Mouse (Mus musculus): ENCODE results near the gene St7. TPM values are rescaled to one million over a fixed set of nuclear protein-coding genes. Genes with fewer than 3 reads are reported as not detected.
A peak's percentile ranks its signal among the peaks of the same experiment; 100 is the strongest.
"Not testable (repeated sequence)": the region's sequence is repeated elsewhere in the genome, so short reads cannot be mapped to it uniquely, and the experiment has no call there.

The St7 gene
- 43.7 and 56.2 TPM in 2 replicates for total RNA-seq (2017)

GRCm38 (mm10) chr6:17692647-17693046 is at the start of gene St7:
Gene St7, plus strand, starts transcription at chr6:17692933.
- ATAC-seq (replicated peaks; ENCODE audit: low read depth, poor library complexity, severe bottlenecking): no peak

- ATAC-seq (replicated peaks; ENCODE audit: low read depth, poor library complexity, severe bottlenecking): peak; percentile 50
These were observed 46.6 kb upstream of the St7 start for GRCm38 (mm10) chr6:17646107-17646506.

GRCm38 (mm10) chr6:17652132-17652531 is 40.6 kb upstream of the St7 start:
- peak; percentile 13; the same call in 1 of the 2 replicates for ATAC-seq (replicated peaks; ENCODE audit: low read depth, poor library complexity, severe bottlenecking)

- ATAC-seq (replicated peaks; ENCODE audit: low read depth, poor library complexity, severe bottlenecking): peak; percentile 87
These were observed 37.7 kb upstream of the St7 start for GRCm38 (mm10) chr6:17655080-17655479.

GRCm38 (mm10) chr6:17657308-17657707 is 35.4 kb upstream of the St7 start:
- ATAC-seq (replicated peaks; ENCODE audit: low read depth, poor library complexity, severe bottlenecking): no peak

- no peak for ATAC-seq (replicated peaks; ENCODE audit: low read depth, poor library complexity, severe bottlenecking)
These were observed 27.4 kb upstream of the St7 start for GRCm38 (mm10) chr6:17665348-17665747.

- ATAC-seq (replicated peaks; ENCODE audit: low read depth, poor library complexity, severe bottlenecking): no peak
These were observed 26.7 kb upstream of the St7 start for GRCm38 (mm10) chr6:17666024-17666423.

GRCm38 (mm10) chr6:17667813-17668212 is 24.9 kb upstream of the St7 start:
- ATAC-seq (replicated peaks; ENCODE audit: low read depth, poor library complexity, severe bottlenecking): 0 out of 2 replicates have a peak, but pooled peaks have one; percentile 16

- no peak for ATAC-seq (replicated peaks; ENCODE audit: low read depth, poor library complexity, severe bottlenecking)
These were observed 24.4 kb upstream of the St7 start for GRCm38 (mm10) chr6:17668334-17668733.

- no peak for ATAC-seq (replicated peaks; ENCODE audit: low read depth, poor library complexity, severe bottlenecking)
These were observed 22.9 kb upstream of the St7 start for GRCm38 (mm10) chr6:17669826-17670225.

- ATAC-seq (replicated peaks; ENCODE audit: low read depth, poor library complexity, severe bottlenecking): peak; percentile 91
These were observed 17.5 kb upstream of the St7 start for GRCm38 (mm10) chr6:17675019-17675756.

- no peak for ATAC-seq (replicated peaks; ENCODE audit: low read depth, poor library complexity, severe bottlenecking)
These were observed 15.7 kb upstream of the St7 start for GRCm38 (mm10) chr6:17677008-17677407.

- ATAC-seq (replicated peaks; ENCODE audit: low read depth, poor library complexity, severe bottlenecking): peak; percentile 72
These were observed 12.3 kb upstream of the St7 start for GRCm38 (mm10) chr6:17680266-17680925.

GRCm38 (mm10) chr6:17681810-17682209 is 10.9 kb upstream of the St7 start:
- ATAC-seq (replicated peaks; ENCODE audit: low read depth, poor library complexity, severe bottlenecking): peak; percentile 3; the same call in 1 of the 2 replicates

GRCm38 (mm10) chr6:17688676-17689075 is 4.1 kb upstream of the St7 start:
- ATAC-seq (replicated peaks; ENCODE audit: low read depth, poor library complexity, severe bottlenecking): peak; percentile 66

GRCm38 (mm10) chr6:17693726-17694549 is 1.2 kb downstream of the St7 start:
- peak; percentile 66 for ATAC-seq (replicated peaks; ENCODE audit: low read depth, poor library complexity, severe bottlenecking)

GRCm38 (mm10) chr6:17694550-17694951 is 1.8 kb downstream of the St7 start:
- peak; percentile 80 for ATAC-seq (replicated peaks; ENCODE audit: low read depth, poor library complexity, severe bottlenecking)

- ATAC-seq (replicated peaks; ENCODE audit: low read depth, poor library complexity, severe bottlenecking): peak; percentile 47
These were observed 3.6 kb downstream of the St7 start for GRCm38 (mm10) chr6:17696321-17696734.

GRCm38 (mm10) chr6:17700936-17701612 is 8.3 kb downstream of the St7 start:
- ATAC-seq (replicated peaks; ENCODE audit: low read depth, poor library complexity, severe bottlenecking): no peak

GRCm38 (mm10) chr6:17704038-17704437 is 11.3 kb downstream of the St7 start:
- not testable (repeated sequence) for ATAC-seq (replicated peaks; ENCODE audit: low read depth, poor library complexity, severe bottlenecking)
